Mouse (Mus musculus) testis, postnatal 14 days (tissue): ENCODE measurements around the gene Cbarp.

Experiments used
- DNase-seq: peaks from one replicate; pipeline ENCODE4 v3.0.0; 2021; ENCODE audit warnings: low spot score

Cbarp gene

DNA sequence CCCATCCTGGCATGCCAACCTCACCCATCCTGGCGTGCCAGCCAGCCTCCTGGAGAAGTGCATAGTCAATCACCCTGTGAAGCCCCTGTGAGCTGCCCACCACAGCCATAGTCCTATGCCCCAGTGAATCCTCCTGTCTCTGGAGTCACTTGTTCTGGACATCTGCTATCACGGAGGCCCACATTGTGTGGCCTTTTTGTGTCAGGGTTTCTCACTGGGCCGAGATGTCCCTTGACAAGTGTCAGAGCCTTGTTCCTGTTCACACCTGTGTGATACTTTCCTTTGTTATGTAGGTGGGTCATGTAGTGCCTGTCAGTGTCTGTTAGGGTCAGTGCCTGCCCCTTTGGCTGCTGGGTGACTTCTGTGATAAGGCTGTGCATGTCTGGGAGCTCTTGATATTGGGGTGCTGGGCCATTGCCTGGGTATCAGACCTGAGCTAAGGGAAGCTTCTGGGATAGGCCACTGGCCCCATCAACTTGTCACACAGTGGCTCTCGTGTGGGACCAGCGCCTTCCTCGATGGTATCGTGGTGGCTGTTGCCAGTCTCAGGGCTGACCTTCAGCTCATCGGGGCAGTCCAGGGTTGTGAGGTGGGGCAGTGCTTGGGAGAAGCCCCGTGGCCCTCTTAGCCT lies 16.6 kb downstream of the Cbarp start:
- no peak for DNase-seq

- DNase-seq, result no peak
Observed at GRCm38 (mm10) chr10:80121639-80122038, 19.0 kb downstream of the Cbarp start.

GRCm38 (mm10) chr10:80120146-80120545 lies 20.5 kb downstream of the Cbarp start:
- DNase-seq, result no peak

- no peak for DNase-seq
Observed at GRCm38 (mm10) chr10:80118552-80118951, 22.1 kb downstream of the Cbarp start.

DNA sequence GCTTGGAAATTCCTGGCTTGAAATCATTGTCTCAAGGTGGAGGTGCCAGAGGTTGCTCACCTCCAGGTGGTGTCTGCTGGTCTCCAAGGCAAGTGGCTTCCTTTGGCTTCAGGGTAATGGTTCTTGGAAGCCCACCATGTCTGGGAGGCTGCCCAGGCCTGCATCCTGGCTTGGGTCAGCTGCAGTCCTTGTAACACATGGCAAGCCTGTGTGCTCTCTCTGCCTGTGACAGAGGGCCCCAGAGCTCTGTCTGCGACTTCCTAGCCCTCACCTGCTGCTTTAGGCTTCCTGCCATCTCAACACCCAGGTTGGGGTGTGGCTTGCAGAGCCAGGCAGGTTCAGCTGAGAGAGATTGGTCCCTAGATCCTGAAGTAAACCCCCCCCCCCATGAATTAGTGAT lies 22.9 kb downstream of the Cbarp start:
- no peak for DNase-seq

- no peak for DNase-seq
Observed at GRCm38 (mm10) chr10:80116927-80117691, 23.5 kb downstream of the Cbarp start.

DNA sequence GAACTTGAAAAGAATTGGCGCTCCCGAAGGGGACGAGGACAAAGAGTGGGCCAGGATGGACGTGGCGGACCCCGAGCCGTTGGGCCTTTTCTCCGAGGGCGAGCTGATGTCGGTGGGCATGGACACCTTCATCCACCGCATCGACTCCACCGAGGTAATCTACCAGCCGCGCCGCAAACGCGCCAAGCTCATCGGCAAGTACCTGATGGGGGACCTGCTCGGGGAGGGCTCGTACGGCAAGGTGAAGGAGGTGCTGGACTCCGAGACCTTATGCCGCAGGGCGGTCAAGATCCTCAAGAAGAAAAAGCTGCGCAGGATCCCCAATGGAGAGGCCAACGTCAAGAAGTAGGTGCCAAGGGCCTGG lies 24.1 kb downstream of the Cbarp start:
- DNase-seq, result no peak

- DNase-seq, result peak; percentile 87
Observed at GRCm38 (mm10) chr10:80115944-80116335, 24.7 kb downstream of the Cbarp start.

DNA sequence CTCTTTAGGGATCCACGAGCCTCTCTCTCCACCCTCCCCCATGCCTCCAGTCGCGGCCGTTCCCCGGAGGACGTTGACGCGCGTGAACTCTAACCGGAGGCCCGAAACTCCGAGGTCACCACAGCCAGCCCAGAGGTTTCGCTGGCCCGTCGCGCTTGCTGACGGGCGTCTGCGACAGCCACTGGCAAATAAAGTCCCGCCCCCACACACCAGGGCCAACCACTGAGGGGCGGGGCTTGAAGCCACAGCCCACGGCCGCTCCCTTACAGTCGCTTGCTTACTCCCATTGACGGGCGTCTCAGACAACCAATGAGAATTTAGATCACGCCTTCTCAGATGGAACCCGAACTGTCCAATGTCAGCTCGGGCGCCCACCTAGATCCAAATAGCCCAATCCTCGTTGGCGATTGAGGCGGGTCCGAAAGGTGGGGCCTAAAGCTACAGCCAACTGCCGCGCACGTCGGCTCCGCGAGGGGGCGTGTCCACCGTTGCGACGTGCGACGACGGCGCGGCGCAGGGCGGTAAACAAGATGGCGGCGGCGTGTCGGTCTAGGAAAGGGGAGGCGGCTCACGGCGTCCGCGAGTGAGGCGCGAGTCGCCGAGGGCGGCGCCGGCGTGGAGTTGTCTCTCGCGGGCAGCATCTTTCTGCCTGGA lies 25.2 kb downstream of the Cbarp start, which contains the start of gene Stk11:
Gene Stk11, plus strand, starts transcription at position 514 of the 654 bp plus-strand sequence.
- peak; percentile 100 for DNase-seq

GRCm38 (mm10) chr10:80114341-80115284 lies 26.0 kb downstream of the Cbarp start:
- DNase-seq, result peak; percentile 87

DNA sequence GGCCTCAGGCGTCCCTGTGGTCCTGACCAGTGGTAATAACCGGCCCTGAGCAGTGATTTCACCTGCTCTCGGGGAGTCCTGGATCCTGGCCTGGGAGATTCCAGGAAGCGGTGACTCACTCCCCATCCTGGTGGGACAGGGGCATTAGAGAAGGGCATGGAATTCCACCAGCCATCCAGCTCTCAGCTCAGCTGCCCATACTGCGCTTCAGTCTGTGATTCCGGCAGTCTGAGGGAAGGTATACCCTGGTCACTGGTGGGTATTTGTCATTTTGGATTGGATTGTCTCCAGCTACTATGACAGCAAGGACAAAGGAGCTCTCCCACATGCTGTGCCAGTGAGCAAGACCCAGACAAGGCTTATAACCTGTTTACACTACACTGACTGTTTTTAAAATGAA lies 33.0 kb downstream of the Cbarp start:
- no peak for DNase-seq

- DNase-seq, result no peak
Observed at GRCm38 (mm10) chr10:80105926-80106325, 34.7 kb downstream of the Cbarp start.

GRCm38 (mm10) chr10:80105460-80105859 lies 35.2 kb downstream of the Cbarp start, which contains the start of gene Sbno2:
Gene Sbno2 (minus strand): TSS chr10:80105571.
- DNase-seq, result no peak

DNA sequence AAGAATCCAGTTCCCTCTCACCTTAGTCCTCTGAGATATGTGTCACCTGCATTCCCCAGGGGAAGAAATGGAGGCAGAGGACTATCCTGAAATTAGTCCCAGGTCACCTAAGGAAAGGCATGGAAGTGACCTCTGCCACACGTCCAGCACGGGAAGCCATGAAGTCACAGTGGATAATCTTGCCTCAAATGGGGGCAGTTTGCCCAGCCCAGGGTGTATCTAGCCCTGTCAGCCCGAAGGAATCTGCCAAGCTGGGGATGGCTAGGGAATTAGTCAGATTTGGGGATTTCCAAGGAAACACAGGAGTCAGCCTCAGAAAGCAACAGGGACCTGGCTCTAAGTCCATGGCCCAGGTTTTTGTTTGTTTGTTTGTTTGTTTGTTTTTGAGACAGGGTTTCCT lies 36.5 kb downstream of the Cbarp start:
- DNase-seq, result no peak

DNA sequence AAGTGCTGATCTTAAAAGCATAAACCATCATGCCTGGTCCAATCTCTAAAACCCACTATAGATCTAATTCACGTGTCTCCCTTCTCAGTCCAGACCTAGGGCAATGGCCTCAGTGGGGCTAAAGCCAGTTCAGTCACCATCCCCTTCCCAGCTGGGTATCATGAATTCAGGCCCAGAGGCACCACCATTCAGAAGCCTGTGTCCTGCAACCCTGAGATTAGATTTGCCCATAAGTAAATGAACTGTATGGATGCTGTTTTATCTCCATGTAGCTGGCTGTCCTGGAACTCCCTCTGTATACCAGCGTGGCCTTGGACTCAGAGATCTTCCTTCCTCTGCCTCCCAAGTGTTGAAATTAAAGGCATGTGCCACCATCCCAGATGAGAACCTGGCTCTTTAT lies 37.6 kb downstream of the Cbarp start:
- DNase-seq, result no peak

- peak; percentile 86 for DNase-seq
Observed at GRCm38 (mm10) chr10:80102216-80102915, 38.3 kb downstream of the Cbarp start.

GRCm38 (mm10) chr10:80100982-80101381 lies 39.7 kb downstream of the Cbarp start:
- DNase-seq, result no peak

DNA sequence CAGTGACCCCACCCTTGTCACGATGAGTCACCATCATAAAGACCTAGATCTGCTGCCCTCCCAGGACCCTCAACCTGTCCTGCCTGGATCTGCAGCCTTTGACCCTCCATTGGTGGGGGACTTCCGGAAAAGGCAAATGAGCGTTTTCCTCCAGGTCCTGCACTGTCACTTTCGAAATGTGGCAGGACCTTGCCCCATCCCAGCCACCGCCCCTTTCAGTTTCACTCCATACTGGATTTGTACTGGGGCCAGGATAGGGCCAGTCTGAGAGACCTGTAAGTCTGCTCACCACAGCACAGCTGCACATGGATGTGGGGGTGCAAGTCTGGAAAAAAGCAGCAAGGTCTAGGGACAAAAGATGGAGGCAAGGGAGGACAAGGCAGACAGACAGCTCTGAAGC lies 42.0 kb downstream of the Cbarp start:
- no peak for DNase-seq

GRCm38 (mm10) chr10:80097275-80097674 lies 43.4 kb downstream of the Cbarp start:
- DNase-seq, result no peak

DNA sequence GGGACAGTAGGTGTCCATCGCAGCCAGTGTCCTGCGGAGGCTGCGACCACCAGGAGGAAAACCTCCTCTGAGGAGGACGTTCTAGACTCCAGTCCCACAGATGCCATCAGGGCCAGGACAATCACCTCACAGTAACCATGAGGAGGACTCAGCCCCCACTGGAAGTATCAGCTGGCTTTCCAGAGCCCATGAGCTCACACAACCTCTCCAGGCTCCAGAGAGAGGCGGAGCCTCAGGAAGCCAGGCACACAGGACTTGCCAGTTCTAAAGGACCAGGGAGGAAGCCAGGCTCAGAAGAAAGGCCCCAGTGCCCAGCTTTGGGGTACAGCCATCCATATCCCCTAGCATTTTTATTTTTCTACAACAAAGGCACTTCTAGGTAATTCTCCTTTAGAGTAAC lies 45.1 kb downstream of the Cbarp start:
- no peak for DNase-seq

- DNase-seq, result no peak
Observed at GRCm38 (mm10) chr10:80094684-80095083, 46.0 kb downstream of the Cbarp start.
